Mouse (Mus musculus) cortical plate, adult 2 months (tissue): ENCODE data around the gene Cdc123.

Source experiments
- CTCF ChIP-seq: fragments of 200-500 bp; IDR thresholded peaks from 2 replicates; pipeline ENCODE4 v1.5.1; 2011; ENCODE audit warnings: mild to moderate bottlenecking, control low read depth, low read length; ENCODE audit not compliant: insufficient read depth; ENCODE audit errors: extremely low read depth
- POLR2A ChIP-seq: fragments of 200-500 bp; IDR thresholded peaks from 2 replicates; pipeline ENCODE4 v1.6.1; 2011; ENCODE audit warnings: mild to moderate bottlenecking, low read length, control low read depth; ENCODE audit not compliant: insufficient read depth; ENCODE audit errors: extremely low read depth

DNA sequence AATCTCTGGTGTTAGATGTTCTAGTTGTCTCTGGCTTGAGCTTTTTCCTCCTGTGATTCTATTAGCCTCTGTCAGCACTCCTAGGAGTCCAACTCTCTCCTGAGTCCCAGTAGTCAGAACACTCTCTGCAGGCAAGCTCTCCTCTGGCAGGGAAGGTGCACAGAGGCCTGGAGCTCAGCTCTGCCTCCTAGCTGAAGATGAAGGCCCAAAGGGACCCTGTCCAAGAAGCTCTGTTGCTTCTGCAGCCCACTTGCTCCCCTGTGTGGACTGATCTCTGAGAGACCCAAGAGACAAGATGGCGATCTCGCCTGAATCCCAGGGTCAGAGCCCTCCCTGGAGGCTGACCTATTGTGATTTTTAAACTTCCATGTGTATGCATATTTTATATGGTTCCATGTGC, 86.4 kb downstream of the Cdc123 start:
- TF ChIP-seq CTCF (no peak), POLR2A (no peak)
